Mouse (Mus musculus) midbrain, embryonic 13.5 days (tissue): Measurements from ENCODE around the gene Npb. TPM values are rescaled to one million over a fixed set of nuclear protein-coding genes. Genes with fewer than 3 reads are reported as not detected.

Experiments used
- ATAC-seq: fragments of 200-750 bp; cut with Nextera tagmentation; 2 replicates; pipeline ENCODE4 v1.8.0; 2017; ENCODE audit warnings: mild to moderate bottlenecking, moderate TSS enrichment, moderate library complexity
- H3K27ac ChIP-seq: fragments of 300-500 bp; sonication (generic); 2 replicates; pipeline ENCODE4 v1.5.1; 2015; ENCODE audit warnings: inconsistent platforms, mild to moderate bottlenecking, moderate library complexity
- H3K27me3 ChIP-seq: fragments of 300-500 bp; sonication (generic); 2 replicates; pipeline ENCODE4 v1.6.1; 2015; ENCODE audit warnings: mild to moderate bottlenecking, inconsistent platforms
- H3K36me3 ChIP-seq: fragments of 300-500 bp; sonication (generic); 2 replicates; pipeline ENCODE4 v1.6.1; 2015; ENCODE audit warnings: mild to moderate bottlenecking, inconsistent platforms
- H3K4me1 ChIP-seq: fragments of 300-500 bp; sonication (generic); replicated peaks from 2 replicates; pipeline ENCODE4 v1.6.1; 2015; ENCODE audit warnings: inconsistent platforms
- H3K4me2 ChIP-seq: fragments of 300-500 bp; sonication (generic); replicated peaks from 2 replicates; pipeline ENCODE4 v1.6.1; 2015; ENCODE audit warnings: moderate library complexity, mild to moderate bottlenecking, inconsistent platforms
- H3K4me3 ChIP-seq: fragments of 300-500 bp; sonication (generic); replicated peaks from 2 replicates; pipeline ENCODE4 v1.5.1; 2015; ENCODE audit warnings: mild to moderate bottlenecking, inconsistent platforms
- H3K9ac ChIP-seq: fragments of 300-500 bp; sonication (generic); replicated peaks from 2 replicates; pipeline ENCODE4 v1.6.1; 2015; ENCODE audit warnings: mild to moderate bottlenecking, inconsistent platforms
- H3K9me3 ChIP-seq: fragments of 300-500 bp; sonication (generic); 2 replicates; pipeline ENCODE4 v1.6.1; 2016; ENCODE audit warnings: mild to moderate bottlenecking, inconsistent platforms
- WGBS: fragments of 180-500 bp; shearing (Covaris S2); methylation state at CpG from one replicate; pipeline ENCODE4 v1.1.7; 2015; 5-methylcytosine and 5-hydroxymethylcytosine counted together
- polyA plus RNA-seq: library from polyadenylated mRNA; unstranded; fragments of >200 nt; fragmentation: Nextera tagmentation; extraction: Ambion mirVana; gene quantifications from 2 replicates; pipeline ENCODE4 v1.2.1, GENCODE M21; 2015

Npb gene
- polyA plus RNA-seq, 1 experiment from 2014 or later = 0.54 TPM

- Histone ChIP-seq H3K9ac (no peak overlapping the region), H3K9me3 (no peaks in the 10 kb centered on the region), H3K27ac (no peak overlapping the region), H3K4me3 (no peak overlapping the region), H3K27me3 (peaks cover 17% of the 10 kb centered on the region; the same call in 1 of the 2 replicates), H3K4me1 (peaks cover 18% of the 10 kb centered on the region), H3K4me2 (no peak overlapping the region), H3K36me3 (peaks cover 78% of the 10 kb centered on the region)
- ATAC-seq = no peak
- WGBS = 79% methylated on average over 4 of the region's 4 CpGs
Measured at GRCm38 (mm10) chr11:120606764-120607163, 1.5 kb upstream of the Npb start.

- no peak for ATAC-seq
- Histone ChIP-seq H3K9me3 (no peaks in the 10 kb centered on the region), H3K27me3 (peaks cover 17% of the 10 kb centered on the region; the same call in 1 of the 2 replicates), H3K27ac (no peak overlapping the region), H3K4me1 (peaks cover 20% of the 10 kb centered on the region), H3K9ac (no peak overlapping the region), H3K4me2 (no peak overlapping the region), H3K4me3 (no peak overlapping the region), H3K36me3 (peaks cover 78% of the 10 kb centered on the region)
- 32% methylated on average over 8 of the region's 8 CpGs for WGBS
Measured at GRCm38 (mm10) chr11:120609250-120609649, 973 bp downstream of the Npb start.

GRCm38 (mm10) chr11:120610477-120611046, 2.3 kb downstream of the Npb start:
- H3K27ac ChIP-seq = no peak overlapping the region
- H3K36me3 ChIP-seq = peaks cover 75% of the 10 kb centered on the region
- 76% methylated on average over 9 of the region's 9 CpGs for WGBS
- peaks cover 27% of the 10 kb centered on the region for H3K4me1 ChIP-seq
- no peaks in the 10 kb centered on the region for H3K9me3 ChIP-seq
- no peak overlapping the region for H3K9ac ChIP-seq
- no peak overlapping the region for H3K4me2 ChIP-seq
- H3K27me3 ChIP-seq = peaks cover 17% of the 10 kb centered on the region; the same call in 1 of the 2 replicates
- no peak for ATAC-seq
- H3K4me3 ChIP-seq = no peak overlapping the region

GRCm38 (mm10) chr11:120612763-120613162, 4.5 kb downstream of the Npb start:
- H3K27ac ChIP-seq = no peak overlapping the region
- H3K36me3 ChIP-seq = peaks cover 61% of the 10 kb centered on the region
- H3K9ac ChIP-seq = no peak overlapping the region
- H3K4me2 ChIP-seq = no peak overlapping the region
- ATAC-seq = peak; percentile 18; the same call in 1 of the 2 replicates
- no peak overlapping the region for H3K4me3 ChIP-seq
- 54% methylated on average over 6 of the region's 6 CpGs for WGBS
- H3K4me1 ChIP-seq = peaks cover 43% of the 10 kb centered on the region
- peaks cover 17% of the 10 kb centered on the region; the same call in 1 of the 2 replicates for H3K27me3 ChIP-seq
- no peaks in the 10 kb centered on the region for H3K9me3 ChIP-seq

GRCm38 (mm10) chr11:120613481-120613972, 5.2 kb downstream of the Npb start:
- Histone ChIP-seq H3K27ac (no peak overlapping the region), H3K4me2 (no peak overlapping the region), H3K36me3 (peaks cover 66% of the 10 kb centered on the region), H3K27me3 (peaks cover 12% of the 10 kb centered on the region; the same call in 1 of the 2 replicates), H3K4me3 (no peak overlapping the region), H3K9me3 (no peaks in the 10 kb centered on the region), H3K4me1 (peaks cover 35% of the 10 kb centered on the region), H3K9ac (no peak overlapping the region)
- 89% methylated on average over 10 of the region's 10 CpGs for WGBS
- no peak for ATAC-seq

GRCm38 (mm10) chr11:120613976-120614375, 5.7 kb downstream of the Npb start:
- peaks cover 8% of the 10 kb centered on the region; the same call in 1 of the 2 replicates for H3K27me3 ChIP-seq
- no peak overlapping the region for H3K4me3 ChIP-seq
- H3K4me2 ChIP-seq = no peak overlapping the region
- peaks cover 30% of the 10 kb centered on the region for H3K4me1 ChIP-seq
- no peak overlapping the region for H3K9ac ChIP-seq
- no peak overlapping the region for H3K27ac ChIP-seq
- ATAC-seq = no peak
- H3K36me3 ChIP-seq = peaks cover 71% of the 10 kb centered on the region
- WGBS = 84% methylated on average over 8 of the region's 8 CpGs
- no peaks in the 10 kb centered on the region for H3K9me3 ChIP-seq

GRCm38 (mm10) chr11:120615167-120615566, 6.9 kb downstream of the Npb start:
- H3K36me3 ChIP-seq = peaks cover 72% of the 10 kb centered on the region
- WGBS = 91% methylated on average over 6 of the region's 6 CpGs
- H3K4me3 ChIP-seq = no peak overlapping the region
- no peak overlapping the region for H3K4me2 ChIP-seq
- H3K9me3 ChIP-seq = no peaks in the 10 kb centered on the region
- ATAC-seq = no peak
- no peak overlapping the region for H3K9ac ChIP-seq
- peaks cover 26% of the 10 kb centered on the region for H3K4me1 ChIP-seq
- H3K27ac ChIP-seq = no peak overlapping the region
- no peaks in the 10 kb centered on the region for H3K27me3 ChIP-seq

- Histone ChIP-seq H3K9me3 (no peaks in the 10 kb centered on the region), H3K27ac (no peak overlapping the region), H3K4me1 (peaks cover 26% of the 10 kb centered on the region), H3K27me3 (no peaks in the 10 kb centered on the region), H3K36me3 (peaks cover 72% of the 10 kb centered on the region), H3K9ac (no peak overlapping the region; the same call in 1 of the 2 replicates), H3K4me2 (0 out of 2 replicates have a peak overlapping the region, but pooled peaks have one; percentile 71), H3K4me3 (no peak overlapping the region)
- ATAC-seq = no peak
- WGBS = 90% methylated on average over 11 of the region's 11 CpGs
Measured at GRCm38 (mm10) chr11:120615606-120616203, 7.4 kb downstream of the Npb start.

- Histone ChIP-seq H3K27ac (peak overlapping the region; percentile 79; the same call in 1 of the 2 replicates), H3K9me3 (no peaks in the 10 kb centered on the region), H3K4me3 (peak overlapping the region; percentile 70), H3K27me3 (no peaks in the 10 kb centered on the region), H3K4me2 (peak overlapping the region; percentile 71), H3K4me1 (peaks cover 26% of the 10 kb centered on the region), H3K36me3 (peaks cover 71% of the 10 kb centered on the region), H3K9ac (peak overlapping the region; percentile 87)
- no peak for ATAC-seq
- WGBS = 44% methylated on average over 4 of the region's 4 CpGs
Measured at GRCm38 (mm10) chr11:120616617-120617294, 8.5 kb downstream of the Npb start.

GRCm38 (mm10) chr11:120617519-120618112, 9.3 kb downstream of the Npb start, which contains the start of gene Pcyt2:
TSS of gene Pcyt2 (minus strand) at chr11:120617936.
- peak; percentile 93 for ATAC-seq
- peak within 1 kb of the TSS; percentile 70 for H3K4me3 ChIP-seq
- H3K27ac ChIP-seq = peak within 1 kb of the TSS; percentile 79
- peak within 1 kb of the TSS; percentile 71 for H3K4me2 ChIP-seq
- no peaks in the 10 kb centered on the region for H3K9me3 ChIP-seq
- peak within 1 kb of the TSS; percentile 87 for H3K9ac ChIP-seq
- WGBS = under 1% methylated on average over 56 of the region's 56 CpGs
- peaks cover 26% of the 10 kb centered on the region for H3K4me1 ChIP-seq
- H3K27me3 ChIP-seq = no peaks in the 10 kb centered on the region
- H3K36me3 ChIP-seq = peaks cover 66% of the 10 kb centered on the region

GRCm38 (mm10) chr11:120618619-120619535, 10.6 kb downstream of the Npb start:
- no peak overlapping the region for H3K4me2 ChIP-seq
- no peaks in the 10 kb centered on the region for H3K9me3 ChIP-seq
- H3K4me3 ChIP-seq = 0 out of 2 replicates have a peak overlapping the region, but pooled peaks have one; percentile 70
- no peak for ATAC-seq
- H3K27ac ChIP-seq = peak overlapping the region; percentile 79; the same call in 1 of the 2 replicates
- no peak overlapping the region for H3K9ac ChIP-seq
- H3K36me3 ChIP-seq = peaks cover 61% of the 10 kb centered on the region
- H3K4me1 ChIP-seq = peaks cover 33% of the 10 kb centered on the region
- H3K27me3 ChIP-seq = no peaks in the 10 kb centered on the region
- 94% methylated on average over 25 of the region's 25 CpGs for WGBS
